Comparison of ENCODE assay signal across 8 mouse cellular contexts in the genomic region with DNA sequence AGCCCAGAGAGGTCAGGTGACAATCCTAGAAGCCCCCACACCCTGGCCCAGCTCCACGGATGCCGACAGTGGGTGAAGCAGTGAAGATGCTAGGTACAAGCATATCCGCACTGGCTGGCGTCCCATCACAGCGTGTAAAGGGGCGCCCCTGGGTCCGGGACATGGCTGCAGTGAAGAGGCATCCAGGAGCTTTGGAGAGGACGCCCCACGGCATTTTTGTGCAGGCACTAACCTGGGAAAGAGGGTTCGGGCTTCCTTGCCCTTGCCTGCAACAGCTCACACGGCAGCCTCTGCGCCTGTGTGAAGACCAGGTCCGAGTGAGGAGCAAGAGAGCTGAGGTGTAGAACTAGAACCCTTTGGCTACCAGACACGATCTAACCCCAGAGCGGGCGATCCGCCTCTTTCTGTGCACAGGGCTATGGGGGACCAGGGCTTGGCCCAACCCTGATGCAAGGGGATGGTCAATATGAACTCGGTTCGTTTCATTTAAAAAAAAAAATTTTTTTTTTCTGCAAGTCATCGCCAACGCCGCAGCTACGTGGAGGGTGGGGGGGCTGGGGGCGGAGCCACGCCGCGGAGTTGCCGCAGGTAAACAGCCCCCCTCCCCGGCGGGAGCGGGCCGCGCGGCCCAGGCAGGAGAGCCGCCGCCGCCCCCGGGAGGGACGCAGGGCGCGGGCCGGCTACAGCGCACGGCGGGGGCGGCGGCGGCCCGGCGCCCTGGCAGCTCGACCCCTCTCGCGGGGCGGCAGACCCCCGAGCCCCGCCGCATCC. TPM values are rescaled to one million over a fixed set of nuclear protein-coding genes. Genes with fewer than 3 reads are reported as not detected.
DNase-seq lines count a peak whose midpoint lies in the region; ATAC-seq and TF ChIP-seq lines count a peak whose summit lies in the region.

Gene Panx2, plus strand, starts transcription at position 574 of the 771 bp plus-strand sequence.

- peak within 1 kb of the TSS; percentile 51 for H3K4me3 ChIP-seq in lung, embryonic 16.5 days (ENCODE audit: low read length)
- peak within 1 kb of the TSS; percentile 84 for H3K4me3 ChIP-seq in forebrain, embryonic 12.5 days (replicated peaks)
- H3K4me3 ChIP-seq in layer of hippocampus, adult 2 months, result peak within 1 kb of the TSS; percentile 82

- DNase-seq in lung, postnatal 25 days (ENCODE audit: low spot score), result no peak
- peak; percentile 82 for DNase-seq in cerebellum, adult 9-11 months
- DNase-seq in layer of hippocampus, adult 2 months (ENCODE audit: low spot score in 2 of 2), result no peak
- no peak for DNase-seq in adrenal gland, adult 8-10 months

- ATAC-seq in lung, embryonic 16.5 days (ENCODE audit: low read depth), result 0 out of 2 replicates have a peak, but pooled peaks have one; percentile 21
- ATAC-seq in forebrain, embryonic 12.5 days (ENCODE audit: low FRiP score), result peak; percentile 44; the same call in 1 of the 2 replicates
- 0 out of 2 replicates have a peak, but pooled peaks have one; percentile 19 for ATAC-seq in megakaryocyte-erythroid progenitor cell, adult 5-6 weeks (replicated peaks; ENCODE audit: low FRiP score, low TSS enrichment, poor library complexity, severe bottlenecking)
- ATAC-seq in activated CD4-positive, CD25-positive, alpha-beta regulatory T cell, adult 4 months, result no peak

- peak within 1 kb of the TSS; percentile 61 for H3K9ac ChIP-seq in lung, embryonic 16.5 days (ENCODE audit: low read length)
- peak within 1 kb of the TSS; percentile 80 for H3K9ac ChIP-seq in forebrain, embryonic 12.5 days

- H3K4me2 ChIP-seq in lung, embryonic 16.5 days (ENCODE audit: low read depth, low read length), result peak within 1 kb of the TSS; percentile 86
- peak within 1 kb of the TSS; percentile 93 for H3K4me2 ChIP-seq in forebrain, embryonic 12.5 days

- no peak for TF ChIP-seq CTCF in layer of hippocampus, adult 2 months (conservative IDR thresholded peaks at IDR 0.05)

- WGBS in lung, embryonic 16.5 days, result under 1% methylated on average over 47 of the region's 57 CpGs
- under 1% methylated on average over 50 of the region's 57 CpGs for WGBS in forebrain, embryonic 12.5 days

- H3K36me3 ChIP-seq in lung, embryonic 16.5 days (ENCODE audit: control insufficient read depth, insufficient read depth, low read length), result no peaks in the 10 kb centered on the region
- no peaks in the 10 kb centered on the region for H3K36me3 ChIP-seq in forebrain, embryonic 12.5 days (replicated peaks)

- no peak within 1 kb of the TSS for H3K27ac ChIP-seq in lung, embryonic 16.5 days (ENCODE audit: low read length)
- H3K27ac ChIP-seq in forebrain, embryonic 12.5 days, result peak within 1 kb of the TSS; percentile 25; the same call in 1 of the 2 replicates
- peak within 1 kb of the TSS; percentile 96 for H3K27ac ChIP-seq in layer of hippocampus, adult 2 months

- H3K4me1 ChIP-seq in lung, embryonic 16.5 days (replicated peaks; ENCODE audit: control insufficient read depth, insufficient read depth, low read length), result no peaks in the 10 kb centered on the region; the same call in 1 of the 2 replicates
- H3K4me1 ChIP-seq in forebrain, embryonic 12.5 days, result peaks cover 14% of the 10 kb centered on the region

- no peaks in the 10 kb centered on the region for H3K9me3 ChIP-seq in lung, embryonic 16.5 days (ENCODE audit: control insufficient read depth, low read length)
- no peaks in the 10 kb centered on the region for H3K9me3 ChIP-seq in forebrain, embryonic 12.5 days

- H3K27me3 ChIP-seq in lung, embryonic 16.5 days (ENCODE audit: control insufficient read depth, insufficient read depth, low read depth, low read length), result peaks cover 36% of the 10 kb centered on the region
- H3K27me3 ChIP-seq in forebrain, embryonic 12.5 days, result peaks cover 56% of the 10 kb centered on the region

RNA-seq across cellular contexts. Expression of gene Panx2, which starts in this region (rescaled TPM):
- 0.21 and 0.24 TPM in 2 replicates for polyA plus RNA-seq in lung, embryonic 16.5 days (2015; fragmentation: Nextera tagmentation; extraction: Ambion mirVana)
- 1.3 and 1.8 TPM in 2 replicates for polyA plus RNA-seq in forebrain, embryonic 12.5 days (2016; fragmentation: Nextera tagmentation; extraction: Ambion mirVana)
- 100 to 1,000 TPM; 159 to 177 TPM for total RNA-seq in layer of hippocampus, adult 2 months (2021)
- total RNA-seq in megakaryocyte-erythroid progenitor cell, adult 5-6 weeks (2014; fragmentation: Nextera tagmentation), result not detected in 2 replicates
- not detected in 2 replicates for total RNA-seq in megakaryocyte-erythroid progenitor cell, adult 5-6 weeks (2017)
- not detected for polyA plus RNA-seq in activated CD4-positive, CD25-positive, alpha-beta regulatory T cell, adult 4 months (2017; shearing (Covaris generic))
- 1 to 10 TPM in 3 of 4 experiments, under 1 TPM in 1; 0.78 to 2.4 (median 1.7) TPM for total RNA-seq in adrenal gland, adult 8-10 months (2022)

Comparison
In these comparisons a context has a peak if more than half of its experiments do, and no peak if none do; other contexts are left out.
1. RNA of gene Panx2 (total RNA-seq): 159 to 177 TPM in layer of hippocampus, adult 2 months; 0.78 to 2.4 TPM in adrenal gland, adult 8-10 months and not detected in megakaryocyte-erythroid progenitor cell, adult 5-6 weeks; every median in the first group is over 10 times any median in the second.
2. Peak in ATAC-seq, H3K4me3 ChIP-seq, H3K9ac ChIP-seq and H3K4me2 ChIP-seq in lung, embryonic 16.5 days; RNA of the gene not detected or under 1 TPM.
3. Peak in ATAC-seq in megakaryocyte-erythroid progenitor cell, adult 5-6 weeks; RNA of the gene not detected or under 1 TPM.
4. Peak in every context shown above with its lines, with median percentiles within 50 percentile points of each other: H3K4me3 ChIP-seq.